Mouse (Mus musculus): ENCODE data around the gene Mknk1. TPM values are rescaled to one million over a fixed set of nuclear protein-coding genes. Genes with fewer than 3 reads are reported as not detected.
A peak's percentile ranks its signal among the peaks of the same experiment; 100 is the strongest.

Mknk1 gene
- total and polyA plus RNA-seq, 2 experiments from 2014 or later, result 18.5 to 22.8 TPM

- Histone ChIP-seq H3K9me3 (ENCODE audit: low read length) (no peaks in the 10 kb centered on the region), H3K27ac (ENCODE audit: low read depth, low read length) (peak overlapping the region; percentile 39; the same call in 1 of the 2 replicates), H3K4me3 (ENCODE audit: low read depth, low read length) (no peak overlapping the region), H3K36me3 (ENCODE audit: insufficient read depth, low read length) (peaks cover 1% of the 10 kb centered on the region), H3K4me1 (ENCODE audit: insufficient read depth, low read length) (no peaks in the 10 kb centered on the region), H3K4me2 (ENCODE audit: low read depth, low read length, poor library complexity, severe bottlenecking) (no peak overlapping the region), H3K27me3 (ENCODE audit: insufficient read depth, low read length) (no peaks in the 10 kb centered on the region), H3K9ac (replicated peaks; ENCODE audit: low read length, poor library complexity, severe bottlenecking) (no peak overlapping the region)
- peak; percentile 41; the same call in 1 of the 2 replicates for ATAC-seq (ENCODE audit: low FRiP score)
- no peak for DNase-seq (ENCODE audit: low spot score)
- no peak for TF ChIP-seq CTCF (IDR thresholded peaks at IDR 0.05)
- WGBS, result 15% methylated on average over 16 of the region's 16 CpGs
Measured at GRCm38 (mm10) chr4:115869512-115870210, 30.7 kb downstream of the Mknk1 start.

GRCm38 (mm10) chr4:115873231-115873630 lies 34.2 kb downstream of the Mknk1 start:
- no peak overlapping the region for H3K27ac ChIP-seq (ENCODE audit: low read depth, low read length)
- no peak for ATAC-seq (ENCODE audit: low FRiP score)
- WGBS, result 76% methylated on average over 3 of the region's 3 CpGs
- no peaks in the 10 kb centered on the region for H3K27me3 ChIP-seq (ENCODE audit: insufficient read depth, low read length)
- no peaks in the 10 kb centered on the region for H3K9me3 ChIP-seq (ENCODE audit: low read length)
- no peak overlapping the region for H3K4me3 ChIP-seq (ENCODE audit: low read depth, low read length)
- no peak for DNase-seq (ENCODE audit: low spot score)
- peaks cover 9% of the 10 kb centered on the region; the same call in 1 of the 2 replicates for H3K4me1 ChIP-seq (ENCODE audit: insufficient read depth, low read length)
- peaks cover 5% of the 10 kb centered on the region for H3K36me3 ChIP-seq (ENCODE audit: insufficient read depth, low read length)
- TF ChIP-seq CTCF (IDR thresholded peaks at IDR 0.05), result no peak
- H3K9ac ChIP-seq (replicated peaks; ENCODE audit: low read length, poor library complexity, severe bottlenecking), result no peak overlapping the region
- H3K4me2 ChIP-seq (ENCODE audit: low read depth, low read length, poor library complexity, severe bottlenecking), result no peak overlapping the region

- peaks cover 30% of the 10 kb centered on the region for H3K4me1 ChIP-seq (ENCODE audit: insufficient read depth, low read length)
- H3K9ac ChIP-seq (replicated peaks; ENCODE audit: low read length, poor library complexity, severe bottlenecking), result 0 out of 2 replicates have a peak overlapping the region, but pooled peaks have one; percentile 6
- no peak overlapping the region for H3K4me3 ChIP-seq (ENCODE audit: low read depth, low read length)
- 5% methylated on average over 11 of the region's 11 CpGs for WGBS
- H3K9me3 ChIP-seq (ENCODE audit: low read length), result no peaks in the 10 kb centered on the region
- ATAC-seq (ENCODE audit: low FRiP score), result peak; percentile 29; the same call in 1 of the 2 replicates
- no peaks in the 10 kb centered on the region for H3K27me3 ChIP-seq (ENCODE audit: insufficient read depth, low read length)
- peak overlapping the region; percentile 8; the same call in 1 of the 2 replicates for H3K27ac ChIP-seq (ENCODE audit: low read depth, low read length)
- H3K36me3 ChIP-seq (ENCODE audit: insufficient read depth, low read length), result peaks cover 5% of the 10 kb centered on the region; the same call in 1 of the 2 replicates
- no peak for DNase-seq (ENCODE audit: low spot score)
- H3K4me2 ChIP-seq (ENCODE audit: low read depth, low read length, poor library complexity, severe bottlenecking), result no peak overlapping the region
- TF ChIP-seq CTCF (IDR thresholded peaks at IDR 0.05), result no peak
Measured at GRCm38 (mm10) chr4:115878216-115878678, 39.2 kb downstream of the Mknk1 start.

GRCm38 (mm10) chr4:115878828-115879227 lies 39.8 kb downstream of the Mknk1 start:
- Histone ChIP-seq H3K27me3 (ENCODE audit: insufficient read depth, low read length) (no peaks in the 10 kb centered on the region), H3K36me3 (ENCODE audit: insufficient read depth, low read length) (peaks cover 5% of the 10 kb centered on the region; the same call in 1 of the 2 replicates), H3K4me3 (ENCODE audit: low read depth, low read length) (no peak overlapping the region), H3K4me1 (ENCODE audit: insufficient read depth, low read length) (peaks cover 30% of the 10 kb centered on the region), H3K27ac (ENCODE audit: low read depth, low read length) (0 out of 2 replicates have a peak overlapping the region, but pooled peaks have one; percentile 4), H3K9ac (replicated peaks; ENCODE audit: low read length, poor library complexity, severe bottlenecking) (no peak overlapping the region), H3K4me2 (ENCODE audit: low read depth, low read length, poor library complexity, severe bottlenecking) (no peak overlapping the region), H3K9me3 (ENCODE audit: low read length) (no peaks in the 10 kb centered on the region)
- WGBS, result 23% methylated on average over 9 of the region's 9 CpGs
- ATAC-seq (ENCODE audit: low FRiP score) (no peak), DNase-seq (ENCODE audit: low spot score) (no peak)
- no peak for TF ChIP-seq CTCF (IDR thresholded peaks at IDR 0.05)

- ATAC-seq (ENCODE audit: low FRiP score), result peak; percentile 42
Measured at GRCm38 (mm10) chr4:115881183-115881582, 42.2 kb downstream of the Mknk1 start.

GRCm38 (mm10) chr4:115882195-115882594 lies 43.2 kb downstream of the Mknk1 start:
- whole genome bisulfite sequencing, result 66% methylated on average over 4 of the region's 4 CpGs
- H3K36me3 ChIP-seq (ENCODE audit: insufficient read depth, low read length), result no peaks in the 10 kb centered on the region
- H3K9me3 ChIP-seq (ENCODE audit: low read length), result no peaks in the 10 kb centered on the region
- no peaks in the 10 kb centered on the region for H3K27me3 ChIP-seq (ENCODE audit: insufficient read depth, low read length)
- no peak overlapping the region for H3K4me2 ChIP-seq (ENCODE audit: low read depth, low read length, poor library complexity, severe bottlenecking)
- no peak overlapping the region for H3K4me3 ChIP-seq (ENCODE audit: low read depth, low read length)
- no peak for TF ChIP-seq CTCF (IDR thresholded peaks at IDR 0.05)
- no peak for DNase-seq (ENCODE audit: low spot score)
- ATAC-seq (ENCODE audit: low FRiP score), result no peak
- no peak overlapping the region for H3K27ac ChIP-seq (ENCODE audit: low read depth, low read length)
- peaks cover 36% of the 10 kb centered on the region for H3K4me1 ChIP-seq (ENCODE audit: insufficient read depth, low read length)
- no peak overlapping the region for H3K9ac ChIP-seq (replicated peaks; ENCODE audit: low read length, poor library complexity, severe bottlenecking)

More at GRCm38 (mm10) chr4:115881183-115881582, 42.2 kb downstream of the Mknk1 start:
- Histone ChIP-seq H3K4me2 (ENCODE audit: low read depth, low read length, poor library complexity, severe bottlenecking) (no peak overlapping the region), H3K9ac (replicated peaks; ENCODE audit: low read length, poor library complexity, severe bottlenecking) (no peak overlapping the region), H3K4me1 (ENCODE audit: insufficient read depth, low read length) (peaks cover 35% of the 10 kb centered on the region), H3K36me3 (ENCODE audit: insufficient read depth, low read length) (no peaks in the 10 kb centered on the region), H3K27me3 (ENCODE audit: insufficient read depth, low read length) (no peaks in the 10 kb centered on the region), H3K4me3 (ENCODE audit: low read depth, low read length) (no peak overlapping the region), H3K9me3 (ENCODE audit: low read length) (no peaks in the 10 kb centered on the region), H3K27ac (ENCODE audit: low read depth, low read length) (peak overlapping the region; percentile 59; the same call in 1 of the 2 replicates)
- no peak for TF ChIP-seq CTCF (IDR thresholded peaks at IDR 0.05)
- peak; percentile 86 for DNase-seq (ENCODE audit: low spot score)
- 6% methylated on average over 1 of the region's 1 CpGs for WGBS

Measured in midbrain, postnatal 0 days (tissue).